Mouse (Mus musculus) limb, embryonic 13.5 days (tissue): ENCODE measurements around the gene Znhit6. TPM values are rescaled to one million over a fixed set of nuclear protein-coding genes. Genes with fewer than 3 reads are reported as not detected.

Source experiments
- ATAC-seq: fragments of 200-750 bp; cut with Nextera tagmentation; 2 replicates; pipeline ENCODE4 v1.8.0; 2017; ENCODE audit warnings: low read depth, moderate number of reproducible peaks, moderate TSS enrichment; ENCODE audit not compliant: low FRiP score
- H3K27ac ChIP-seq: fragments of 300-500 bp; sonication (generic); 2 replicates; pipeline ENCODE4 v1.5.1; 2015; ENCODE audit warnings: inconsistent platforms, mild to moderate bottlenecking, moderate library complexity
- H3K27me3 ChIP-seq: fragments of 300-500 bp; sonication (generic); 2 replicates; pipeline ENCODE4 v1.6.1; 2015; ENCODE audit warnings: mild to moderate bottlenecking, inconsistent platforms
- H3K36me3 ChIP-seq: fragments of 300-500 bp; sonication (generic); 2 replicates; pipeline ENCODE4 v1.6.1; 2015; ENCODE audit warnings: inconsistent platforms, mild to moderate bottlenecking, moderate library complexity
- H3K4me1 ChIP-seq: fragments of 300-500 bp; sonication (generic); 2 replicates; pipeline ENCODE4 v1.6.1; 2015; ENCODE audit warnings: inconsistent platforms
- H3K4me2 ChIP-seq: fragments of 300-500 bp; sonication (generic); replicated peaks from 2 replicates; pipeline ENCODE4 v1.6.1; 2015; ENCODE audit warnings: inconsistent platforms, mild to moderate bottlenecking, moderate library complexity
- H3K4me3 ChIP-seq: fragments of 300-500 bp; sonication (generic); 2 replicates; pipeline ENCODE4 v1.5.1; 2015; ENCODE audit warnings: moderate library complexity, mild to moderate bottlenecking, inconsistent platforms
- H3K9ac ChIP-seq: fragments of 300-500 bp; sonication (generic); 2 replicates; pipeline ENCODE4 v1.6.1; 2015; ENCODE audit warnings: mild to moderate bottlenecking, inconsistent platforms
- H3K9me3 ChIP-seq: fragments of 300-500 bp; sonication (generic); 2 replicates; pipeline ENCODE4 v1.6.1; 2016; ENCODE audit warnings: inconsistent platforms
- WGBS: fragments of 180-500 bp; shearing (Covaris S2); methylation state at CpG from one replicate; pipeline ENCODE4 v1.1.7; 2015; 5-methylcytosine and 5-hydroxymethylcytosine counted together
- polyA plus RNA-seq: library from polyadenylated mRNA; unstranded; fragments of >200 nt; fragmentation: Nextera tagmentation; extraction: Ambion mirVana; gene quantifications from 2 replicates; pipeline ENCODE4 v1.2.1, GENCODE M21; 2015

Gene Znhit6
- polyA plus RNA-seq = 41.6 and 48.9 TPM in 2 replicates

- peak within 1 kb of the TSS; percentile 89 for H3K4me3 ChIP-seq
- H3K9me3 ChIP-seq = no peaks in the 10 kb centered on the region
- WGBS = 5% methylated on average over 37 of the region's 37 CpGs
- peaks cover 12% of the 10 kb centered on the region for H3K4me1 ChIP-seq
- peak within 1 kb of the TSS; percentile 58; the same call in 1 of the 2 replicates for H3K27ac ChIP-seq
- peaks cover 26% of the 10 kb centered on the region for H3K36me3 ChIP-seq
- H3K9ac ChIP-seq = peak within 1 kb of the TSS; percentile 77
- no peaks in the 10 kb centered on the region for H3K27me3 ChIP-seq
- ATAC-seq = peak; percentile 93
- peak within 1 kb of the TSS; percentile 89 for H3K4me2 ChIP-seq
Observed at GRCm38 (mm10) chr3:145575743-145576481, at the start of gene Znhit6. Gene Znhit6, plus strand, starts transcription at chr3:145576205.

- no peaks in the 10 kb centered on the region for H3K27me3 ChIP-seq
- H3K9ac ChIP-seq = no peak overlapping the region
- no peak overlapping the region for H3K4me3 ChIP-seq
- WGBS = 70% methylated on average over 1 of the region's 1 CpGs
- no peak overlapping the region for H3K27ac ChIP-seq
- ATAC-seq = no peak
- H3K9me3 ChIP-seq = no peaks in the 10 kb centered on the region
- no peak overlapping the region for H3K4me2 ChIP-seq
- H3K4me1 ChIP-seq = 0 out of 2 replicates have a peak, but pooled peaks cover 4% of the 10 kb centered on the region
- no peaks in the 10 kb centered on the region for H3K36me3 ChIP-seq
Observed at GRCm38 (mm10) chr3:145537870-145538269, 38.1 kb upstream of the Znhit6 start.

GRCm38 (mm10) chr3:145548441-145549415, 27.3 kb upstream of the Znhit6 start:
- H3K9ac ChIP-seq = no peak overlapping the region
- H3K27me3 ChIP-seq = no peaks in the 10 kb centered on the region
- 76% methylated on average over 10 of the region's 10 CpGs for WGBS
- no peak for ATAC-seq
- H3K27ac ChIP-seq = no peak overlapping the region
- no peaks in the 10 kb centered on the region for H3K36me3 ChIP-seq
- no peak overlapping the region for H3K4me3 ChIP-seq
- no peaks in the 10 kb centered on the region for H3K9me3 ChIP-seq
- peaks cover 15% of the 10 kb centered on the region for H3K4me1 ChIP-seq
- no peak overlapping the region for H3K4me2 ChIP-seq

- H3K4me1 ChIP-seq = peaks cover 15% of the 10 kb centered on the region
- no peak overlapping the region for H3K27ac ChIP-seq
- 71% methylated on average over 3 of the region's 3 CpGs for WGBS
- no peaks in the 10 kb centered on the region for H3K27me3 ChIP-seq
- no peaks in the 10 kb centered on the region for H3K9me3 ChIP-seq
- H3K4me2 ChIP-seq = no peak overlapping the region
- no peaks in the 10 kb centered on the region for H3K36me3 ChIP-seq
- no peak overlapping the region for H3K4me3 ChIP-seq
- no peak for ATAC-seq
- no peak overlapping the region for H3K9ac ChIP-seq
Observed at GRCm38 (mm10) chr3:145550216-145550615, 25.8 kb upstream of the Znhit6 start.

- no peak overlapping the region for H3K4me3 ChIP-seq
- no peaks in the 10 kb centered on the region for H3K9me3 ChIP-seq
- no peaks in the 10 kb centered on the region for H3K27me3 ChIP-seq
- no peak for ATAC-seq
- no peak overlapping the region for H3K27ac ChIP-seq
- peaks cover 16% of the 10 kb centered on the region for H3K4me1 ChIP-seq
- WGBS = 87% methylated on average over 2 of the region's 2 CpGs
- no peak overlapping the region for H3K4me2 ChIP-seq
- H3K36me3 ChIP-seq = no peaks in the 10 kb centered on the region
- H3K9ac ChIP-seq = no peak overlapping the region
Observed at GRCm38 (mm10) chr3:145554388-145554787, 21.6 kb upstream of the Znhit6 start.

- 92% methylated on average over 10 of the region's 10 CpGs for WGBS
- H3K27me3 ChIP-seq = no peaks in the 10 kb centered on the region
- no peak overlapping the region for H3K9ac ChIP-seq
- 0 out of 2 replicates have a peak, but pooled peaks cover 8% of the 10 kb centered on the region for H3K4me1 ChIP-seq
- H3K4me3 ChIP-seq = no peak overlapping the region
- no peak overlapping the region for H3K27ac ChIP-seq
- no peak overlapping the region for H3K4me2 ChIP-seq
- no peak for ATAC-seq
- H3K9me3 ChIP-seq = no peaks in the 10 kb centered on the region
- H3K36me3 ChIP-seq = no peaks in the 10 kb centered on the region
Observed at GRCm38 (mm10) chr3:145556206-145556605, 19.8 kb upstream of the Znhit6 start.

- no peak for ATAC-seq
- Histone ChIP-seq H3K27ac (no peak overlapping the region), H3K27me3 (no peaks in the 10 kb centered on the region), H3K36me3 (no peaks in the 10 kb centered on the region), H3K9ac (no peak overlapping the region), H3K4me1 (0 out of 2 replicates have a peak, but pooled peaks cover 5% of the 10 kb centered on the region), H3K4me2 (no peak overlapping the region), H3K9me3 (peaks cover 9% of the 10 kb centered on the region; the same call in 1 of the 2 replicates), H3K4me3 (no peak overlapping the region)
- 91% methylated on average over 5 of the region's 5 CpGs for WGBS
Observed at GRCm38 (mm10) chr3:145559675-145560074, 16.3 kb upstream of the Znhit6 start.

- 64% methylated on average over 4 of the region's 4 CpGs for WGBS
- ATAC-seq = no peak
- no peaks in the 10 kb centered on the region for H3K27me3 ChIP-seq
Observed at GRCm38 (mm10) chr3:145560117-145560516, 15.9 kb upstream of the Znhit6 start.

GRCm38 (mm10) chr3:145574468-145574867, 1.5 kb upstream of the Znhit6 start:
- H3K9me3 ChIP-seq = no peaks in the 10 kb centered on the region
- 93% methylated on average over 3 of the region's 3 CpGs for WGBS
- no peak overlapping the region for H3K4me3 ChIP-seq
- H3K27me3 ChIP-seq = no peaks in the 10 kb centered on the region
- H3K36me3 ChIP-seq = peaks cover 16% of the 10 kb centered on the region
- ATAC-seq = no peak
- no peak overlapping the region for H3K4me2 ChIP-seq
- no peak overlapping the region for H3K9ac ChIP-seq
- H3K4me1 ChIP-seq = peaks cover 12% of the 10 kb centered on the region
- no peak overlapping the region for H3K27ac ChIP-seq

More at GRCm38 (mm10) chr3:145560117-145560516, 15.9 kb upstream of the Znhit6 start:
- Histone ChIP-seq H3K4me3 (no peak overlapping the region), H3K36me3 (no peaks in the 10 kb centered on the region), H3K4me1 (0 out of 2 replicates have a peak, but pooled peaks cover 5% of the 10 kb centered on the region), H3K4me2 (no peak overlapping the region), H3K27ac (no peak overlapping the region), H3K9ac (no peak overlapping the region), H3K9me3 (peaks cover 9% of the 10 kb centered on the region; the same call in 1 of the 2 replicates)

GRCm38 (mm10) chr3:145575340-145575739, 665 bp upstream of the Znhit6 start:
- Histone ChIP-seq H3K9me3 (no peaks in the 10 kb centered on the region), H3K4me1 (peaks cover 12% of the 10 kb centered on the region), H3K4me3 (no peak overlapping the region), H3K4me2 (peak overlapping the region; percentile 89), H3K27me3 (no peaks in the 10 kb centered on the region), H3K36me3 (peaks cover 22% of the 10 kb centered on the region), H3K27ac (no peak overlapping the region), H3K9ac (no peak overlapping the region)
- 0 out of 2 replicates have a peak, but pooled peaks have one; percentile 20 for ATAC-seq
- 83% methylated on average over 7 of the region's 7 CpGs for WGBS

- under 1% methylated on average over 11 of the region's 11 CpGs for WGBS
- Histone ChIP-seq H3K9ac (peak overlapping the region; percentile 77), H3K27me3 (no peaks in the 10 kb centered on the region), H3K36me3 (peaks cover 31% of the 10 kb centered on the region), H3K9me3 (no peaks in the 10 kb centered on the region), H3K27ac (peak overlapping the region; percentile 58; the same call in 1 of the 2 replicates), H3K4me3 (peak overlapping the region; percentile 89), H3K4me1 (peaks cover 12% of the 10 kb centered on the region), H3K4me2 (peak overlapping the region; percentile 89)
- ATAC-seq = no peak
Observed at GRCm38 (mm10) chr3:145576482-145576822, 447 bp downstream of the Znhit6 start.

- Histone ChIP-seq H3K4me1 (peaks cover 12% of the 10 kb centered on the region), H3K9ac (peak overlapping the region; percentile 77), H3K27me3 (no peaks in the 10 kb centered on the region), H3K4me2 (peak overlapping the region; percentile 89), H3K9me3 (no peaks in the 10 kb centered on the region), H3K27ac (no peak overlapping the region), H3K36me3 (peaks cover 31% of the 10 kb centered on the region), H3K4me3 (peak overlapping the region; percentile 89)
- ATAC-seq = no peak
- 25% methylated on average over 15 of the region's 15 CpGs for WGBS
Observed at GRCm38 (mm10) chr3:145576876-145577275, 871 bp downstream of the Znhit6 start.
